Mouse (Mus musculus) right cerebral cortex, postnatal 36 days (tissue): ENCODE data around the gene Stra8.

Source experiments
- DNase-seq, 2 experiments: peaks; one replicate each; pipeline ENCODE4 v3.0.0; 2022; ENCODE audit warnings: low spot score in 2 of 2, mixed read lengths in 1 of 2

Gene Stra8

GRCm38 (mm10) chr6:34919956-34920355, at the start of gene Stra8:
TSS of gene Stra8 (plus strand) at chr6:34920163.
- no peak for DNase-seq

GRCm38 (mm10) chr6:34870724-34871123, 49.2 kb upstream of the Stra8 start:
- DNase-seq = no peak

- DNase-seq = no peak
Observed at GRCm38 (mm10) chr6:34871929-34872328, 48.0 kb upstream of the Stra8 start.

- no peak for DNase-seq
Observed at GRCm38 (mm10) chr6:34872871-34873270, 47.1 kb upstream of the Stra8 start.

- no peak for DNase-seq
Observed at GRCm38 (mm10) chr6:34874101-34874921, 45.7 kb upstream of the Stra8 start.

- DNase-seq = peak in 1 of 2 experiments; percentile 43
Observed at GRCm38 (mm10) chr6:34875268-34875761, 44.6 kb upstream of the Stra8 start.

- no peak for DNase-seq
Observed at GRCm38 (mm10) chr6:34875966-34876834, 43.8 kb upstream of the Stra8 start.

- no peak for DNase-seq
Observed at GRCm38 (mm10) chr6:34876835-34877156, 43.2 kb upstream of the Stra8 start.

GRCm38 (mm10) chr6:34877509-34878321, 42.2 kb upstream of the Stra8 start, which contains the start of gene Cyren:
TSS of gene Cyren (minus strand) at chr6:34878060.
- peak; percentile 82 for DNase-seq

GRCm38 (mm10) chr6:34879101-34879740, 40.7 kb upstream of the Stra8 start:
- DNase-seq = no peak

GRCm38 (mm10) chr6:34879911-34880475, 40.0 kb upstream of the Stra8 start:
- DNase-seq = peak; percentile 46 to 51

- DNase-seq = no peak
Observed at GRCm38 (mm10) chr6:34884724-34885123, 35.2 kb upstream of the Stra8 start.

- no peak for DNase-seq
Observed at GRCm38 (mm10) chr6:34887131-34887850, 32.7 kb upstream of the Stra8 start.

- no peak for DNase-seq
Observed at GRCm38 (mm10) chr6:34889185-34889584, 30.8 kb upstream of the Stra8 start.

GRCm38 (mm10) chr6:34895569-34895968, 24.4 kb upstream of the Stra8 start:
- DNase-seq = no peak

GRCm38 (mm10) chr6:34896168-34896780, 23.7 kb upstream of the Stra8 start:
- no peak for DNase-seq

- no peak for DNase-seq
Observed at GRCm38 (mm10) chr6:34899127-34899526, 20.8 kb upstream of the Stra8 start.

- no peak for DNase-seq
Observed at GRCm38 (mm10) chr6:34900990-34901389, 19.0 kb upstream of the Stra8 start.

GRCm38 (mm10) chr6:34901911-34902444, 18.0 kb upstream of the Stra8 start:
- DNase-seq = no peak
